Mouse (Mus musculus) CH12F3 (cell line): ENCODE results near the gene Crat.

ENCODE experiments used
- in situ Hi-C: fragments of 300-500 bp; cut with MboI; formaldehyde crosslinking; loops from 2 replicates; pipeline ENCODE4 v1.14.3; 2020; ENCODE audit warnings: low sequenced_read_pairs

Gene Crat

GRCm38 (mm10) chr2:30415157-30415935 is at the start of gene Crat:
Gene Crat (minus strand): TSS chr2:30415813.
- in situ Hi-C loops: no loop called here

GRCm38 (mm10) chr2:30464411-30464810 is 48.8 kb upstream of the Crat start:
- in situ Hi-C loops: no loop called here

GRCm38 (mm10) chr2:30463904-30464330 is 48.3 kb upstream of the Crat start:
- in situ Hi-C loops: no loop called here

GRCm38 (mm10) chr2:30463341-30463761 is 47.7 kb upstream of the Crat start:
- in situ Hi-C loops: no loop called here

GRCm38 (mm10) chr2:30459241-30459640 is 43.6 kb upstream of the Crat start:
- in situ Hi-C loops: no loop called here

GRCm38 (mm10) chr2:30458349-30458748 is 42.7 kb upstream of the Crat start:
- in situ Hi-C loops: no loop called here

- in situ Hi-C loops: no loop called here
Observed at GRCm38 (mm10) chr2:30456104-30456980, 40.7 kb upstream of the Crat start.

GRCm38 (mm10) chr2:30454587-30454986 is 39.0 kb upstream of the Crat start:
- in situ Hi-C loops: no loop called here

GRCm38 (mm10) chr2:30453570-30453969 is 38.0 kb upstream of the Crat start:
- in situ Hi-C loops: no loop called here

GRCm38 (mm10) chr2:30451525-30451924 is 35.9 kb upstream of the Crat start:
- in situ Hi-C loops: no loop called here

GRCm38 (mm10) chr2:30450530-30450929 is 34.9 kb upstream of the Crat start:
- in situ Hi-C loops: no loop called here

- in situ Hi-C loops: no loop called here
Observed at GRCm38 (mm10) chr2:30448371-30448770, 32.8 kb upstream of the Crat start.

- in situ Hi-C loops: no loop called here
Observed at GRCm38 (mm10) chr2:30446891-30447826, 31.5 kb upstream of the Crat start.

GRCm38 (mm10) chr2:30445312-30445711 is 29.7 kb upstream of the Crat start:
- in situ Hi-C loops: no loop called here

GRCm38 (mm10) chr2:30444450-30444849 is 28.8 kb upstream of the Crat start:
- in situ Hi-C loops: no loop called here

- in situ Hi-C loops: no loop called here
Observed at GRCm38 (mm10) chr2:30444006-30444405, 28.4 kb upstream of the Crat start.

GRCm38 (mm10) chr2:30443281-30443680 is 27.7 kb upstream of the Crat start:
- in situ Hi-C loops: no loop called here

GRCm38 (mm10) chr2:30442498-30442890 is 26.9 kb upstream of the Crat start:
- in situ Hi-C loops: no loop called here

- in situ Hi-C loops: no loop called here
Observed at GRCm38 (mm10) chr2:30441518-30442497, 26.2 kb upstream of the Crat start.
